Mouse (Mus musculus): ENCODE data around the gene Ehd4. TPM values are rescaled to one million over a fixed set of nuclear protein-coding genes. Genes with fewer than 3 reads are reported as not detected.

Gene Ehd4
- polyA plus RNA-seq, 1 experiment from 2014 or later: 19.8 TPM

GRCm38 (mm10) chr2:120122983-120123382 is 31.4 kb downstream of the Ehd4 start:
- WGBS: 93% methylated on average over 6 of the region's 6 CpGs
- Histone ChIP-seq H3K27me3 (no peaks in the 10 kb centered on the region), H3K4me1 (replicated peaks) (no peaks in the 10 kb centered on the region)

GRCm38 (mm10) chr2:120117346-120117745 is 37.1 kb downstream of the Ehd4 start:
- no peaks in the 10 kb centered on the region for H3K4me1 ChIP-seq (replicated peaks)
- no peak for ATAC-seq (ENCODE audit: low FRiP score, low read depth)
- no peaks in the 10 kb centered on the region for H3K27me3 ChIP-seq
- H3K27ac ChIP-seq (replicated peaks): no peak overlapping the region
- no peaks in the 10 kb centered on the region for H3K9me3 ChIP-seq
- H3K36me3 ChIP-seq: no peaks in the 10 kb centered on the region
- no peak overlapping the region for H3K4me3 ChIP-seq
- 94% methylated on average over 6 of the region's 6 CpGs for WGBS
- no peak overlapping the region for H3K9ac ChIP-seq
- H3K4me2 ChIP-seq: no peak overlapping the region

More at GRCm38 (mm10) chr2:120122983-120123382, 31.4 kb downstream of the Ehd4 start:
- Histone ChIP-seq H3K9me3 (no peaks in the 10 kb centered on the region), H3K4me2 (no peak overlapping the region), H3K4me3 (no peak overlapping the region), H3K36me3 (no peaks in the 10 kb centered on the region), H3K27ac (replicated peaks) (no peak overlapping the region), H3K9ac (no peak overlapping the region)
- no peak for ATAC-seq (ENCODE audit: low FRiP score, low read depth)

GRCm38 (mm10) chr2:120116362-120116761 is 38.0 kb downstream of the Ehd4 start:
- no peak overlapping the region for H3K4me3 ChIP-seq

DNA sequence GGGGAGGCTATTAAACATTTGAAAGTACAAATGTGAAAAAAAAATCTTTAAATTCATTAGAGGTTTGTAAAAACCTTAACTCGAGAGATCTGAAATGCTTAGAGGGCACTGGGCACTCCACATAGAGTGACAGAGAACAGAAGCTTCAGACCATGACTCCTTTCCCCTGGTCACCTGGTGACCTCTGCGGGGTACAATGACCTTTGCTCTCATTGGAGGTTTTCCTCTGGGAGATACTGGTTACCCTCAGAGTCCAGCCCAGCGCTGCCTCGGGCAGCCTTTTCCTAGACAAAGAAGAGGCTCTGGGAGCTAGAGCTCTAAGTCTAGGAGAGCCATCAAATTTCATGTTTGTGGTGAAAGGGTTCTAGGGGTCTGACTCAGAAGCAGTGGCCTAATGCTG is 39.4 kb downstream of the Ehd4 start:
- Histone ChIP-seq H3K4me1 (replicated peaks) (no peaks in the 10 kb centered on the region), H3K36me3 (no peaks in the 10 kb centered on the region), H3K27ac (replicated peaks) (no peak overlapping the region), H3K4me3 (no peak overlapping the region), H3K4me2 (no peak overlapping the region), H3K9ac (no peak overlapping the region), H3K9me3 (no peaks in the 10 kb centered on the region), H3K27me3 (no peaks in the 10 kb centered on the region)
- ATAC-seq (ENCODE audit: low FRiP score, low read depth): no peak
- 79% methylated on average over 4 of the region's 4 CpGs for WGBS

More at GRCm38 (mm10) chr2:120116362-120116761, 38.0 kb downstream of the Ehd4 start:
- no peaks in the 10 kb centered on the region for H3K9me3 ChIP-seq
- no peak overlapping the region for H3K27ac ChIP-seq (replicated peaks)
- no peak overlapping the region for H3K4me2 ChIP-seq
- ATAC-seq (ENCODE audit: low FRiP score, low read depth): no peak
- H3K27me3 ChIP-seq: no peaks in the 10 kb centered on the region
- no peak overlapping the region for H3K9ac ChIP-seq
- no peaks in the 10 kb centered on the region for H3K36me3 ChIP-seq
- no peaks in the 10 kb centered on the region for H3K4me1 ChIP-seq (replicated peaks)
- 78% methylated on average over 1 of the region's 1 CpGs for WGBS

DNA sequence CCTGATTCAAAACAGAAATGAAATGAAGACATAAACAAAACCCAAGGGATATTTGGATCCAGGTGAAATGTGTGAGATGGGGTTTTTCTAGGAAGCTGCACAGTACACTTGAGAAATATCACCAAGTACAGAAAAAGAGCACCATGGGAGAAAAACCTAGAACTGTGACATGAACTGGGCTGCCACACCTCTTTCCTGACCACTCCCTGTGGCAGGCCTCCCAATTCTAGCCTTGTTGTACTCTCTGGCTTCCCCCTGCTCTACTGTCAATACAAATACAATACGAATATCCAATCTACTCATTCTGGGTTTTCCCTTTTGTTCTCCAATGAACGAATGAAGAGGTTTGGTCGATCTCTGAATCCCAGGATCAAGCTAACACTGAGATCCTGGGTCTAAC is 40.4 kb downstream of the Ehd4 start:
- no peak overlapping the region for H3K9ac ChIP-seq
- H3K9me3 ChIP-seq: no peaks in the 10 kb centered on the region
- no peaks in the 10 kb centered on the region for H3K27me3 ChIP-seq
- H3K4me2 ChIP-seq: no peak overlapping the region
- 98% methylated on average over 3 of the region's 3 CpGs for WGBS
- no peaks in the 10 kb centered on the region for H3K4me1 ChIP-seq (replicated peaks)
- ATAC-seq (ENCODE audit: low FRiP score, low read depth): no peak
- no peaks in the 10 kb centered on the region for H3K36me3 ChIP-seq
- no peak overlapping the region for H3K4me3 ChIP-seq
- no peak overlapping the region for H3K27ac ChIP-seq (replicated peaks)

GRCm38 (mm10) chr2:120113476-120113875 is 40.9 kb downstream of the Ehd4 start:
- H3K4me3 ChIP-seq: no peak overlapping the region
- no peak for ATAC-seq (ENCODE audit: low FRiP score, low read depth)
- H3K9me3 ChIP-seq: no peaks in the 10 kb centered on the region
- no peaks in the 10 kb centered on the region for H3K27me3 ChIP-seq
- H3K9ac ChIP-seq: no peak overlapping the region
- 82% methylated on average over 6 of the region's 6 CpGs for WGBS
- H3K36me3 ChIP-seq: no peaks in the 10 kb centered on the region
- H3K27ac ChIP-seq (replicated peaks): no peak overlapping the region
- no peak overlapping the region for H3K4me2 ChIP-seq
- no peaks in the 10 kb centered on the region for H3K4me1 ChIP-seq (replicated peaks)

DNA sequence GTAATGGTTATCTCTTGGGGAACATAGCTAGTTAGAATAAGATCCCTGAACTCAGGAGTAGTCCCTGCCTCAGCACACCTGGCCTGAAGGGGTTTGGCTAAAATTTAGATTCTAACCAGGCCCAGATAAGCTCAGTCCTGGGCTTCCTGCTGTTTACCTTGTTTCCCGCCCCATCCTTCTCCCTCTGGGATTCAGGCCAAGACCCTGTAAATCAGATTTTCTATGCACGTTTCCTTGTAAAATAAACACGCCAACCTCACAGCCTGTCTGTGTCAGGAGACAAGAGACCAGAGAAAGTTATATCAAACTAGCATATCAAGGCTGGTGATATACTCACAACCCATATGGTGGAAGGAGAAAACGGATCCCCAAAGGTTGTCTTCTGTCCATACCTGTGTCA is 42.8 kb downstream of the Ehd4 start:
- Histone ChIP-seq H3K4me3 (no peak overlapping the region), H3K4me2 (no peak overlapping the region), H3K9ac (no peak overlapping the region), H3K27me3 (no peaks in the 10 kb centered on the region), H3K36me3 (no peaks in the 10 kb centered on the region), H3K9me3 (no peaks in the 10 kb centered on the region), H3K4me1 (replicated peaks) (no peaks in the 10 kb centered on the region), H3K27ac (replicated peaks) (no peak overlapping the region)
- 67% methylated on average over 4 of the region's 4 CpGs for WGBS
- ATAC-seq (ENCODE audit: low FRiP score, low read depth): no peak

GRCm38 (mm10) chr2:120111172-120111571 is 43.2 kb downstream of the Ehd4 start:
- WGBS: 76% methylated on average over 3 of the region's 3 CpGs

DNA sequence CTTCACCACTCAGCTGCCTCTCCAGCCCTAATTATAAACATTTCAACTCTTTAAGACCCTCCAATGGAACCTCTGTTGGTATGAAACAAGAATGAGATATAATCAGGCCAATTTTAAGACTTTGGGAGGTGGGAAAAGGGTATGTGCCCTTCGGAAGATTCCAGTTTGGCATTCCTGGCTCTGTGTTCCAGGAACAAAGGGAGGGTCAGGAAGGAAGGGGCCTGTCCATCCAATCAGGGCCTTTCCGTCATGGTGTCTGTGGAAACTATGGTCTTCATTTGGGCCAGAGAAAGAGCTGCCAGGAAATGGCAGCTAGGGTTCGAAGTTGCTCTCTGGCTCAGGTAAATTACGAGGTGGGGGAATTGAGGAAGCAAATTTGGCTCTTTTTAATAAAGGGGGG is 46.3 kb downstream of the Ehd4 start:
- Histone ChIP-seq H3K4me1 (replicated peaks) (no peaks in the 10 kb centered on the region), H3K9me3 (no peaks in the 10 kb centered on the region), H3K36me3 (no peaks in the 10 kb centered on the region), H3K9ac (no peak overlapping the region), H3K27me3 (no peaks in the 10 kb centered on the region), H3K4me3 (no peak overlapping the region), H3K27ac (replicated peaks) (no peak overlapping the region), H3K4me2 (no peak overlapping the region)
- ATAC-seq (ENCODE audit: low FRiP score, low read depth): no peak
- 91% methylated on average over 4 of the region's 4 CpGs for WGBS

More at GRCm38 (mm10) chr2:120111172-120111571, 43.2 kb downstream of the Ehd4 start:
- no peak overlapping the region for H3K4me3 ChIP-seq
- no peak overlapping the region for H3K9ac ChIP-seq
- H3K4me1 ChIP-seq (replicated peaks): no peaks in the 10 kb centered on the region
- H3K9me3 ChIP-seq: no peaks in the 10 kb centered on the region
- H3K27me3 ChIP-seq: no peaks in the 10 kb centered on the region
- no peak overlapping the region for H3K4me2 ChIP-seq
- no peaks in the 10 kb centered on the region for H3K36me3 ChIP-seq
- no peak overlapping the region for H3K27ac ChIP-seq (replicated peaks)
- ATAC-seq (ENCODE audit: low FRiP score, low read depth): no peak

DNA sequence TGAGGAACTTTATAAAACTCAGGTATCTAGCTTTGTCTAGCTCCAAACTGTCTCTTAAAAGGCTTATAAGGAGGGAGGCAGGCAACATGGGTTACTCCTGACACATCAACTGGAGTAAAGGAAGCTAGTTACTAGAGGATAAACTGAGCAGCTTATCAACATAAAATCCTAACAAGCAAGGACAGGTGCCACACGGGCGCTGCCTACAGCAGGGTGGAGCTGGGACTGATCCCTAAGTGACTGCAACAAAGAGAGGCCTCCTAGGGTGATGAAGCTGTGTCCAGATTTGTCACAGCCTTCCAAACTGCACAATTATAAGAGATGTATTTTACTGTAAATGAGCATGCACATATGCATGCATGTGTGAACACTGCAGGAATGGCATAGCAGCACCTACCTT is 47.0 kb downstream of the Ehd4 start:
- no peak overlapping the region for H3K9ac ChIP-seq
- H3K36me3 ChIP-seq: no peaks in the 10 kb centered on the region
- no peak overlapping the region for H3K27ac ChIP-seq (replicated peaks)
- no peak overlapping the region for H3K4me3 ChIP-seq
- H3K9me3 ChIP-seq: no peaks in the 10 kb centered on the region
- H3K4me1 ChIP-seq (replicated peaks): no peaks in the 10 kb centered on the region
- no peak for ATAC-seq (ENCODE audit: low FRiP score, low read depth)
- H3K27me3 ChIP-seq: no peaks in the 10 kb centered on the region
- WGBS: 82% methylated on average over 2 of the region's 2 CpGs
- H3K4me2 ChIP-seq: no peak overlapping the region

GRCm38 (mm10) chr2:120106397-120106973 is 47.9 kb downstream of the Ehd4 start:
- H3K9ac ChIP-seq: no peak overlapping the region
- no peak for ATAC-seq (ENCODE audit: low FRiP score, low read depth)
- H3K27me3 ChIP-seq: no peaks in the 10 kb centered on the region
- H3K9me3 ChIP-seq: no peaks in the 10 kb centered on the region
- H3K4me2 ChIP-seq: no peak overlapping the region
- no peak overlapping the region for H3K4me3 ChIP-seq
- H3K4me1 ChIP-seq (replicated peaks): no peaks in the 10 kb centered on the region
- H3K36me3 ChIP-seq: no peaks in the 10 kb centered on the region
- H3K27ac ChIP-seq (replicated peaks): no peak overlapping the region
- WGBS: 89% methylated on average over 8 of the region's 8 CpGs

- 76% methylated on average over 3 of the region's 3 CpGs for WGBS
- no peaks in the 10 kb centered on the region for H3K36me3 ChIP-seq
- H3K9me3 ChIP-seq: no peaks in the 10 kb centered on the region
- ATAC-seq (ENCODE audit: low FRiP score, low read depth): no peak
- no peak overlapping the region for H3K27ac ChIP-seq (replicated peaks)
- H3K27me3 ChIP-seq: no peaks in the 10 kb centered on the region
- no peak overlapping the region for H3K4me2 ChIP-seq
- no peaks in the 10 kb centered on the region for H3K4me1 ChIP-seq (replicated peaks)
- H3K4me3 ChIP-seq: no peak overlapping the region
- no peak overlapping the region for H3K9ac ChIP-seq
Observed at GRCm38 (mm10) chr2:120105861-120106260, 48.5 kb downstream of the Ehd4 start.

- 67% methylated on average over 6 of the region's 6 CpGs for WGBS
- Histone ChIP-seq H3K4me1 (replicated peaks) (no peaks in the 10 kb centered on the region), H3K36me3 (no peaks in the 10 kb centered on the region), H3K27me3 (no peaks in the 10 kb centered on the region), H3K4me2 (no peak overlapping the region), H3K27ac (replicated peaks) (no peak overlapping the region), H3K9ac (no peak overlapping the region), H3K9me3 (no peaks in the 10 kb centered on the region), H3K4me3 (no peak overlapping the region)
- no peak for ATAC-seq (ENCODE audit: low FRiP score, low read depth)
Observed at GRCm38 (mm10) chr2:120102881-120103280, 51.5 kb downstream of the Ehd4 start.

All from hindbrain, embryonic 15.5 days (tissue).